Mouse (Mus musculus): ENCODE results near the gene Kcnk7. TPM values are rescaled to one million over a fixed set of nuclear protein-coding genes. Genes with fewer than 3 reads are reported as not detected.
A peak's percentile ranks its signal among the peaks of the same experiment; 100 is the strongest.

Kcnk7 gene
- total RNA-seq, 2 experiments from 2014 or later: not detected

- peak; percentile 80 to 82 for DNase-seq (ENCODE audit: low spot score in 2 of 2)
These were observed 14.4 kb upstream of the Kcnk7 start for GRCm38 (mm10) chr19:5689565-5690342.

DNA sequence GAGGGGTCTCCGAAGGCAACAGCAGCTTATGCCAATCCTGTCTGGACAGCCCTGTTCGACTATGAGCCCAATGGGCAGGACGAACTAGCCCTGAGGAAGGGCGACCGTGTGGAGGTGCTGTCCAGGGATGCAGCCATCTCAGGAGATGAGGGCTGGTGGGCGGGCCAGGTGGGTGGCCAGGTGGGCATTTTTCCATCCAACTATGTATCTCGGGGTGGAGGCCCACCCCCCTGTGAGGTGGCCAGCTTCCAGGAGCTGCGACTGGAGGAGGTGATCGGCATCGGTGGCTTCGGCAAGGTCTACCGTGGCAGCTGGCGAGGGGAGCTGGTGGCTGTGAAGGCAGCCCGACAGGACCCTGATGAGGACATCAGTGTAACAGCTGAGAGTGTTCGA, 13.8 kb upstream of the Kcnk7 start:
- no peak for DNase-seq (ENCODE audit: low spot score in 2 of 2)

DNA sequence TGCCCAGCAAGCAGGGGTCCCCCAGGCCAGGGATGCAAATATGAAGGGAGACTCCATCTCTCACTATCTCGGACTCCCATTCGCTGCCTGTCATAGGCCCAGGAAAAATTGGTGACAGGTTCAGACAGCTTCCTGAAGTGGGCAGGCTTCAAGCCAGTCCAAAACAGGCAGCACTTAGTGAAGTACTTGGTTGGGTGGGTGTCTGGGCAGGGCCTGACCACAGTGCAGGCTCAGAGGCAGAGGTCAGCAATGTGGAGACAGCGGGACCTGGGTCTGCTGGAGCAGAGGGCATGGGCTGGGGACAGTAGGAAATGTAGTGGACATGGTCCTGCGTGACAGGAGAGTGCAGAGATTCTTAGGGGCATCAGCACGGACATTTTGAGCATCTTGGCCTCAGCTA, 12.6 kb upstream of the Kcnk7 start:
- no peak for DNase-seq (ENCODE audit: low spot score in 2 of 2)

- no peak for DNase-seq (ENCODE audit: low spot score in 2 of 2)
These were observed 11.9 kb upstream of the Kcnk7 start for GRCm38 (mm10) chr19:5692086-5692912.

DNA sequence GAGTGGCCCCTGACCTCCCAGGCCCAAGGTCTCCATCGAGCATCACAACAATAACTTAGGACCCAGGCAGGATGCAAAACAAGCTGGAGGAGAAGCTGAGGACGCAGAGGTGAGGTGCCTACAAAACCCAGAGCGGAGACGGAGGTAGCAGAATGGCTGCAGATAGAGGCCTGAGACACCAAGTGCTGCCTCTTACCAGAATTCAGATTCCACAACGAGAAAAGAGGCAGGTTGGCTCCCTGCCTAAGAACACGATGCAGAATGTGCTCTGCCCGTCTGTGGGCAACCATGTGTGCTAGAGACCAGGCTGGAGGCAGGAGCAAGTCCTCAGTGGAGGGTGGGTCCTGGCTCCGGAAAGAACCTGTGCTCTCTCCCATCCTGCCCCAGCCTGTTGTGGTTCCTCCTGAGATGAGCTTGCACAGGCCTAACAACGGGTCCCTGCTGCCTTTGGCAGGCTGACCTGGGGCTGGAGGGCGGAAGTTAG, 11.2 kb upstream of the Kcnk7 start:
- DNase-seq (ENCODE audit: low spot score in 2 of 2): no peak

- no peak for DNase-seq (ENCODE audit: low spot score in 2 of 2)
These were observed 10.4 kb upstream of the Kcnk7 start for GRCm38 (mm10) chr19:5693801-5694200.

DNA sequence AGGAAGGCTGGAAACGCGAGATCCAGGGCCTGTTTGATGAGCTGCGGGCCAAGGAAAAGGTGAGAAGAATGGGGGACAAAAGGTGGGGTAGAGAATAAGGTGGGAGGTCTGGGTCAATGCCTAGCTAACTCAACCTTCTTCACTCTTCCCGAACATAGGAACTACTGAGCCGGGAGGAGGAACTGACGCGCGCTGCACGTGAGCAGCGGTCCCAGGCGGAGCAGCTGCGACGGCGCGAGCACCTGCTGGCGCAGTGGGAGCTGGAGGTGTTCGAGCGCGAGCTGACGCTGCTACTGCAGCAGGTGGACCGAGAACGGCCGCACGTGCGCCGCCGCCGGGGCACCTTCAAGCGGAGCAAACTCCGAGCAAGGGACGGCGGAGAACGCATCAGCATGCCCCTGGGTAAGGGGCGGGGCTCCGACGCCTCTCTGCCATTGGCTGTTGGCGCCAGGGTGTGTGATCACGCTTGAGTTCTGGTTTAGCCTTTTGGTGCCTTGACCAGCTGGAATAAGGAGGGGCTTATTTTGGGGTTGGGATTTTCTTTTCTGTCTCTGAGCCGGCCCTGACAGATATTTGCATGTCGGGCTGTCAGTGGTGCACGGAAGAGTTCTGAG, 8.2 kb upstream of the Kcnk7 start:
- DNase-seq (ENCODE audit: low spot score in 2 of 2): no peak

DNA sequence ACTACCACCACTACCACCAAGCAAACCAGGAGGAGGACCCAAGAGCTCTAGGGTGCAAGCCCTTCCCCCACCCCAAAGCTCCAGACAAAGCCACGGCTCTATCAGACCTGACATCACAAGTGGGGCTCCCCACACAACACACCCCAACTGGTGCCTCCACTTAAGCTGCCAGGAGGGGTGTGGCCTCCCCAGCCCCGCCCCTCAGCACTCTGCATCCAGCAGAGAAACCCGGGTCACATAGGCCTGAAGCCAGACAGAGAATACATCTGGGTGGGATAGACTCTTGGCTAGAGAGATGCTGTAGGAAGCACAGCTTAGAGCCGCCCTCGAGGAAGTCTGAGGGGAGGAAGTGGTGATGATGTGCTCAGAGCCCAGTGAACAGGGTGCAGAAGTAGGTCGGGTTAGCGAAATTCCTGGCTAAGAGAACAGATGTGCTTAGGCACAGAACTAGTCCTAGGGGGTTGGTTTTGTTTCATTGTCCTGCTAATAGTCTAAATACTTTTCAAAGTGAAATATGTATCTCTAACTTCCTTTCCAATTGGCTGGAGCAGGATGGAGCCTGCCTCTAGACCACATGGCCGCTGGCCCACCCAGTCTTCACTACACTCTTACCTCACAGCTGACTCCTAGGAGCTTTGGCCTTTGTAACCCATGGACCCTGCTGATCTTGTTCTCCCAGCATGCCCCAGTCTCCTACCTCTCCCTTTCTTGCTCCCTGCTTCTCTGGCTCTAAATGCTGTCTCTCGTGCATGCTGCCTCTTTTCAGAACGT, 819 bp downstream of the Kcnk7 start:
- no peak for DNase-seq (ENCODE audit: low spot score in 2 of 2)

DNA sequence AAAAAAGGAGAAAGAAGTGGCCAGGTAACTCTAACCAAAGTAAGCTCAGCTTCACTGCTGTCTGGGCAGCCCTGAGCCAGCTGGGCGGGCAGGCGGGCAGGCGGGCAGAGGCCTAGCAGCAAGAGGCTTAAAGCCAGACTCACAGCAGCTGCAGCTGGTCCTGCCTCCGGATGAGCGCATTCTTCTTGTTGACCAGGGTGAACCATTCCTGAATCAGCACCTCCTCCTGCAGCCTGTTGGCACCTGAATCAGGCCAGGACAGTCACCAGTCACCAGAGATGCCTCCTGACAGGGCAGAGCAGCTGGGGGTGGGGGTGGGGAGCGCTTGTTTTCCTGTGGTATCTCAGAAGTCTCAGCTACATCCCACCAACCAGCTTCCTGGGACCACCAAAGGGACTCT, 5.9 kb downstream of the Kcnk7 start:
- DNase-seq (ENCODE audit: low spot score in 2 of 2): no peak

DNA sequence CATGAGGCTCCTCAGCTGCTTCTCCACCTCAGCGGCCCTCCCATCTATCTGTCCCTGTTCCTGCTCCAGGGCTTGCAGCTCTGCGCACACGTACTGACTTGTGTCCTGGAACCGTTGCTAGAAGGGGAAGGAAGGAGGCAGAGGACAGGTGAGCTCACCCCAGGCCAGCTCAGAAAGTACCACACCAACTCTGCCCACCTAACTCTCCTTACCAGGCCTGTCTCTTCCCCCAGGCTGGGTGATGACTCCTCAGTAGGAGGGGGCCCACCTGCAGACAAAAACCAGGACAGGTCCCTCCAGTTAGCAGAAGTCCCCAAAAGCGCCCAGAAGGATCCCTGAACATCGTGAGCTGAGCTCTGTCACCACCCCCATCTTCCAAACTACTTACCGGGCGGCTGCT, 6.4 kb downstream of the Kcnk7 start:
- no peak for DNase-seq (ENCODE audit: low spot score in 2 of 2)

- DNase-seq (ENCODE audit: low spot score in 2 of 2): peak in 1 of 2 experiments; percentile 62
These were observed 7.1 kb downstream of the Kcnk7 start for GRCm38 (mm10) chr19:5711218-5711617.

DNA sequence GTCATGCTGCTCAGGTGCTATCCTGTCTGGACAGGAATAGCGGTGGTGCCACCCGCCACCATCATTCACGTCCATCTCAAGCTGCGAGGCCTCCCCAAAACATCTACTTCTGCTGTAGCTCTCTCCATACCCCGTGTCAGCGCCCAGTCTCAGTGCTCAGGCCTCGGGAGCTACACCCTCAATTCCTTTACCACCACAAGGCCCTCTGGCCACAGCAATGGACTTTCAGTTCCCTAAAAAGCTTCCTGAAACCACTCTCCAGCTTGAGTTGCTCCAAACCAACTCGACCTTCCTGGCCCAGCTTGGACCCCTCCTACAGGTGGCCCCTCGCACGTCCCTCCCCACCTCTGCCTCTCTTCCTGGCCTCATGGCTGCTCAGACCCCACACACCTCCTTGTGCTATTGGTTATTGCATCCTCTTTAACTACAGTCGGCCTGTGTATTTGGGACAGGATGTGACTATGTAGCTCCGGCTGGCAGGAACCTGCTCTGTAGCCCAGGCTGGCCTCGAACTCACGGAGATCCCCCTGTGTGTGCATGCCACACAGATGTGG, 7.8 kb downstream of the Kcnk7 start:
- no peak for DNase-seq (ENCODE audit: low spot score in 2 of 2)

GRCm38 (mm10) chr19:5713255-5713654, 9.1 kb downstream of the Kcnk7 start:
- no peak for DNase-seq (ENCODE audit: low spot score in 2 of 2)

DNA sequence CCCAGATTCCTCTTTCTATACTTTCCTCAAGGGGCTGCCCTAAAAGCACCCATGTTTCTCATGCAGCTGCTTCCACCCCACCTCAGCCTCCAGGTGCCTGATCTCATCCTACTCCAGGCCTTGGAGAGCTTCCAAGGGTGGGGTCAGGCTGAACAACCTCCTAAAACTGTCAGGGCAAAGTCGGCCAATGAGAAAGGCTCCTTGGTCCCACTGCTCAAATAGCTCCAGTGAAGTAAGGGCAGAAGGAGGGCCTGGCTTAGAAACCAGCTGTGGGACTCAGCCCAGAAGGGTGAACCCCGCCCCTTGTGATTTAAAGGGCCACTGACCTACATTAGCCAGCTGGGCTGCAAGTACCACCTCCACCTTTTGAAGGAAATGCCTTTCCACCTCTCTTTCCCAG, 9.6 kb downstream of the Kcnk7 start:
- DNase-seq (ENCODE audit: low spot score in 2 of 2): no peak

GRCm38 (mm10) chr19:5715793-5716688, 11.9 kb downstream of the Kcnk7 start:
- no peak for DNase-seq (ENCODE audit: low spot score in 2 of 2)

DNA sequence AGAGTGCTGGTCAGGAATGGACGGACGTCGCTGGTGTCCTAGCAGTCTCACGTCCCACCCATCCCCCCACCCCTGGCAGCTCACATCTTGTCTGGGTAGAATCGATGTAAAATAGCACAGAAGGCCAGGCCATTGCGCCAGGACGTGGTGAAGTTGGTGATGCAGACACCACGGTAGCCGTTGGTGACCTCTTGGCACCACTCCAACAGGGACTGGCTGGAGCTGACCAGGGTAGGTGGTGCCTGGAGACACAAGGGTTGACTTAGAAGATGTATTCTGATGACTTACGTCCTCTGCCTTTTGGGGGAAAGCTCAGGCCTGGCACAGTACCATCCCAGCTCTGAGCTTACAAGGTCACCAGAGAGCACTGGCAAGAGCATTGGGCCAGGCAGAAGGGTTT, 12.8 kb downstream of the Kcnk7 start:
- no peak for DNase-seq (ENCODE audit: low spot score in 2 of 2)

DNA sequence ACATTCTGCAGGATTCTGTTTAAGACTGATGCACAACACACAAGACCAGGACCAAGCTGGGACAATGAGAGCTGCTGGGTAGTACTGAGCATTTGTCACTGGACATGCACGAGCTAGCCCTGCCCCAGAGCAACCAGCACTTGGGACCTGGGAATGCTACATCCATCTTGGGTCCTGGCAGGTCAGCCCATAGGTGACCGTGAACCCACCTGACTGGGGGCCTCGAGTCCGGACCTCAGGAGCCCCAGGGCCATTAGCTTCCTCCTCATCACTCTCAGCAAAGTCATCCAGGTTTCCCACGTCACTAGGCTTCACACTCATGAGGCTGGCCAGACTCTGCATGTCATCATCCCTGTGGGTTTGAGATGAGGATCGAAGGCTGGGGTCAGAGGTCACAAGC, 17.1 kb downstream of the Kcnk7 start:
- DNase-seq (ENCODE audit: low spot score in 2 of 2): no peak

- DNase-seq (ENCODE audit: low spot score in 2 of 2): no peak
These were observed 18.8 kb downstream of the Kcnk7 start for GRCm38 (mm10) chr19:5722848-5723425.

- DNase-seq (ENCODE audit: low spot score in 2 of 2): no peak
These were observed 19.9 kb downstream of the Kcnk7 start for GRCm38 (mm10) chr19:5723934-5724548.

All from adrenal gland, adult 18-20 months (tissue).